14 mouse cellular contexts compared by ENCODE assay signal in the genomic region with DNA sequence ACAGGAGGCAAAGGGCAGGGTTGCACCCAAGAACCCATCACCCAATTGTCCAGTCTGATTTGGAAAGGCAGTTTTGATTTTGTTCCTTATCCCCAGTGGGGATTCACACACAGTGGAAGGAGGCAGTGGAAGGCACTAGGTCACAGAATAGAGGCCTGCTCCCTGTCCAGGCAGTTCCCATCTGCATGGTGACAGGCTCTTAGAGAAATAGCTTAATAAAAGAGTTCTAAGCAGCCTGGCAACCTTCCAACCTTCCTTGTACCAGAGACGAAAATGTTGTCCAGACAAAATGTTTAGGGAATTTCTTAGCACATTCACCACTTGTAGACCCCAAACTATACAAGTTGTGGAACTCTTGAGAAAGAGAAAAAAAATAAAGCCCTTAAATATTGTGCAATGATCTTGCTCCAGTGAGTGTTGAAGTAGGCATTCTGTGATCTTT. TPM values are rescaled to one million over a fixed set of nuclear protein-coding genes. Genes with fewer than 3 reads are reported as not detected.
A peak's percentile ranks its signal among the peaks of the same experiment; 100 is the strongest.
DNase-seq lines count a peak whose midpoint lies in the region; ATAC-seq lines count a peak whose summit lies in the region.
"Had no signal": no experiment of that assay in that cellular context is flagged by ENCODE, and none has a peak within 500 bp of the region (broad histone marks: within the 10 kb centered on the region; RNA-seq: fewer than 3 reads in every experiment).

No protein-coding gene starts in this region.

- H3K9ac ChIP-seq in heart, embryonic 15.5 days = no peak overlapping the region
- no peak overlapping the region for H3K9ac ChIP-seq in lung, embryonic 15.5 days
- H3K9ac ChIP-seq in stomach, embryonic 14.5 days (replicated peaks; ENCODE audit: low read depth, low read length) = no peak overlapping the region

- H3K4me1 ChIP-seq in heart, embryonic 15.5 days (replicated peaks) = peaks cover 27% of the 10 kb centered on the region
- H3K4me1 ChIP-seq in lung, embryonic 15.5 days = peaks cover 19% of the 10 kb centered on the region
- peaks cover 19% of the 10 kb centered on the region for H3K4me1 ChIP-seq in stomach, embryonic 14.5 days (ENCODE audit: control insufficient read depth, insufficient read depth, low read length)

- no peak overlapping the region for H3K4me2 ChIP-seq in heart, embryonic 15.5 days
- no peak overlapping the region for H3K4me2 ChIP-seq in lung, embryonic 15.5 days
- no peak overlapping the region for H3K4me2 ChIP-seq in stomach, embryonic 14.5 days (replicated peaks; ENCODE audit: low read depth, low read length)

- intact Hi-C loops in heart, postnatal 25 days (cut with DNase I) = no loop called here

- no peaks in the 10 kb centered on the region for H3K9me3 ChIP-seq in heart, embryonic 15.5 days (replicated peaks)
- no peaks in the 10 kb centered on the region for H3K9me3 ChIP-seq in lung, embryonic 15.5 days
- no peaks in the 10 kb centered on the region for H3K9me3 ChIP-seq in stomach, embryonic 14.5 days (ENCODE audit: control insufficient read depth, low read depth, low read length)

- no peak overlapping the region for H3K4me3 ChIP-seq in heart, embryonic 15.5 days
- H3K4me3 ChIP-seq in lung, embryonic 15.5 days = no peak overlapping the region
- H3K4me3 ChIP-seq in stomach, embryonic 14.5 days (ENCODE audit: low read depth, low read length) = no peak overlapping the region

- peak overlapping the region; percentile 69 for H3K27ac ChIP-seq in heart, embryonic 15.5 days
- H3K27ac ChIP-seq in lung, embryonic 15.5 days = peak overlapping the region; percentile 70
- H3K27ac ChIP-seq in stomach, embryonic 14.5 days (ENCODE audit: low read length) = peak overlapping the region; percentile 52; the same call in 1 of the 2 replicates

- H3K27me3 ChIP-seq in heart, embryonic 15.5 days = no peaks in the 10 kb centered on the region
- H3K27me3 ChIP-seq in lung, embryonic 15.5 days = no peaks in the 10 kb centered on the region
- no peaks in the 10 kb centered on the region for H3K27me3 ChIP-seq in stomach, embryonic 14.5 days (ENCODE audit: control insufficient read depth, insufficient read depth, low read length)

- no peak for DNase-seq in heart, postnatal 25 days (ENCODE audit: low spot score)
- no peak for DNase-seq in lung, adult 18-20 months
- peak; percentile 38 for DNase-seq in heart, postnatal 4 days
- DNase-seq in thymus, postnatal 14 days = no peak
- no peak for DNase-seq in spleen, postnatal 36 days (ENCODE audit: low spot score in 2 of 2)
- DNase-seq: right cerebral cortex, postnatal 14 days; thymus, adult 2 months had no signal

- 13% methylated on average over 1 of the region's 1 CpGs for WGBS in heart, embryonic 15.5 days
- WGBS in lung, embryonic 15.5 days = 9% methylated on average over 1 of the region's 1 CpGs
- WGBS in stomach, embryonic 14.5 days = 17% methylated on average over 1 of the region's 1 CpGs

- ATAC-seq in heart, embryonic 15.5 days (replicated peaks; ENCODE audit: insufficient number of reproducible peaks, insufficient read depth, low FRiP score, low read depth) = no peak
- ATAC-seq in lung, embryonic 15.5 days (ENCODE audit: borderline replicate concordance, extremely low read depth, low FRiP score, low TSS enrichment) = peak; percentile 70; the same call in 1 of the 2 replicates
- peak; percentile 24; the same call in 1 of the 2 replicates for ATAC-seq in stomach, embryonic 14.5 days (ENCODE audit: insufficient number of reproducible peaks, insufficient read depth, low FRiP score, low read depth)

- H3K36me3 ChIP-seq in heart, embryonic 15.5 days = no peaks in the 10 kb centered on the region
- no peaks in the 10 kb centered on the region for H3K36me3 ChIP-seq in lung, embryonic 15.5 days
- H3K36me3 ChIP-seq in stomach, embryonic 14.5 days (ENCODE audit: control insufficient read depth, insufficient read depth, low read length) = no peaks in the 10 kb centered on the region

RNA-seq across cellular contexts. Expression of a gene that starts 39.8 kb away (rescaled TPM):
- 0.30 and 0.44 TPM in 2 replicates for polyA plus RNA-seq in heart, embryonic 15.5 days (2015; fragmentation: Nextera tagmentation; extraction: Ambion mirVana)
- 1 to 10 TPM in 1 of 2 experiments, not detected in 1; 3.6 TPM for total RNA-seq in heart, postnatal 25 days (2021)
- 5.1 and 8.7 TPM in 2 replicates for polyA plus RNA-seq in lung, embryonic 15.5 days (2015; fragmentation: Nextera tagmentation; extraction: Ambion mirVana)
- total RNA-seq in heart, postnatal 4 days (2021) = not detected
- not detected in 2 replicates for polyA plus RNA-seq in stomach, embryonic 14.5 days (2014; fragmentation: Nextera tagmentation; extraction: Ambion mirVana)
- total RNA-seq: left cerebral cortex, postnatal 14 days; megakaryocyte-erythroid progenitor cell, adult 5-6 weeks had no signal
- polyA plus RNA-seq: forebrain, embryonic 11.5 days; neural tube, embryonic 11.5 days had no signal

RNA-seq across cellular contexts. Expression of a gene that starts 58.9 kb away (rescaled TPM):
- 31.4 and 38.4 TPM in 2 replicates for polyA plus RNA-seq in heart, embryonic 15.5 days (2015; fragmentation: Nextera tagmentation; extraction: Ambion mirVana)
- 100 to 1,000 TPM; 283 to 326 TPM for total RNA-seq in heart, postnatal 25 days (2021)
- 24.7 and 25.6 TPM in 2 replicates for polyA plus RNA-seq in lung, embryonic 15.5 days (2015; fragmentation: Nextera tagmentation; extraction: Ambion mirVana)
- 100 to 1,000 TPM; 303 to 328 TPM for total RNA-seq in heart, postnatal 4 days (2021)
- 33.4 and 40.6 TPM in 2 replicates for polyA plus RNA-seq in stomach, embryonic 14.5 days (2014; fragmentation: Nextera tagmentation; extraction: Ambion mirVana)
